Mouse (Mus musculus): Measurements from ENCODE around the gene Sfxn5. TPM values are rescaled to one million over a fixed set of nuclear protein-coding genes. Genes with fewer than 3 reads are reported as not detected.
A peak's percentile ranks its signal among the peaks of the same experiment; 100 is the strongest.

Sfxn5 gene
- polyA plus RNA-seq, 1 experiment from 2014 or later = 8.0 TPM

GRCm38 (mm10) chr6:85186033-85186743 lies 147.0 kb downstream of the Sfxn5 start:
- DNase-seq (ENCODE audit: low spot score) = no peak
- no peak for TF ChIP-seq EP300 (IDR thresholded peaks at IDR 0.05)
- TF ChIP-seq CTCF (IDR thresholded peaks at IDR 0.05) = no peak
- H3K4me3 ChIP-seq (ENCODE audit: low read depth, low read length) = 0 out of 2 replicates have a peak overlapping the region, but pooled peaks have one; percentile 12

GRCm38 (mm10) chr6:85183951-85184350 lies 149.3 kb downstream of the Sfxn5 start:
- Histone ChIP-seq H3K27me3 (replicated peaks; ENCODE audit: insufficient read depth, low read length) (peaks cover 36% of the 10 kb centered on the region), H3K4me3 (ENCODE audit: low read depth, low read length) (no peak overlapping the region), H3K27ac (ENCODE audit: low read length) (no peak overlapping the region), H3K4me1 (ENCODE audit: insufficient read depth, low read depth, low read length) (no peaks in the 10 kb centered on the region), H3K9me3 (ENCODE audit: low read length) (no peaks in the 10 kb centered on the region), H3K4me2 (replicated peaks; ENCODE audit: low read depth, low read length) (no peak overlapping the region), H3K36me3 (ENCODE audit: insufficient read depth, low read length) (no peaks in the 10 kb centered on the region), H3K9ac (replicated peaks; ENCODE audit: low read depth) (no peak overlapping the region)
- ATAC-seq = no peak
- no peak for DNase-seq (ENCODE audit: low spot score)
- WGBS = 36% methylated on average over 3 of the region's 3 CpGs
- TF ChIP-seq EP300 (IDR thresholded peaks at IDR 0.05) (no peak), CTCF (IDR thresholded peaks at IDR 0.05) (no peak)

More at GRCm38 (mm10) chr6:85186033-85186743, 147.0 kb downstream of the Sfxn5 start:
- peaks cover 54% of the 10 kb centered on the region for H3K27me3 ChIP-seq (replicated peaks; ENCODE audit: insufficient read depth, low read length)
- 2% methylated on average over 33 of the region's 33 CpGs for WGBS
- H3K36me3 ChIP-seq (ENCODE audit: insufficient read depth, low read length) = no peaks in the 10 kb centered on the region
- H3K9ac ChIP-seq (replicated peaks; ENCODE audit: low read depth) = no peak overlapping the region
- H3K9me3 ChIP-seq (ENCODE audit: low read length) = no peaks in the 10 kb centered on the region
- ATAC-seq = no peak
- no peaks in the 10 kb centered on the region for H3K4me1 ChIP-seq (ENCODE audit: insufficient read depth, low read depth, low read length)
- H3K4me2 ChIP-seq (replicated peaks; ENCODE audit: low read depth, low read length) = no peak overlapping the region
- H3K27ac ChIP-seq (ENCODE audit: low read length) = no peak overlapping the region

- H3K27me3 ChIP-seq (replicated peaks; ENCODE audit: insufficient read depth, low read length) = peaks cover 5% of the 10 kb centered on the region; the same call in 1 of the 2 replicates
- no peaks in the 10 kb centered on the region for H3K4me1 ChIP-seq (ENCODE audit: insufficient read depth, low read depth, low read length)
- H3K9ac ChIP-seq (replicated peaks; ENCODE audit: low read depth) = no peak overlapping the region
- WGBS = 60% methylated on average over 2 of the region's 2 CpGs
- H3K4me3 ChIP-seq (ENCODE audit: low read depth, low read length) = no peak overlapping the region
- no peaks in the 10 kb centered on the region for H3K9me3 ChIP-seq (ENCODE audit: low read length)
- no peak overlapping the region for H3K4me2 ChIP-seq (replicated peaks; ENCODE audit: low read depth, low read length)
- no peaks in the 10 kb centered on the region for H3K36me3 ChIP-seq (ENCODE audit: insufficient read depth, low read length)
- DNase-seq (ENCODE audit: low spot score) = no peak
- TF ChIP-seq CTCF (IDR thresholded peaks at IDR 0.05) = no peak
- TF ChIP-seq EP300 (IDR thresholded peaks at IDR 0.05) = no peak
- no peak overlapping the region for H3K27ac ChIP-seq (ENCODE audit: low read length)
- ATAC-seq = no peak
Observed at GRCm38 (mm10) chr6:85180036-85180435, 153.2 kb downstream of the Sfxn5 start.

- no peaks in the 10 kb centered on the region for H3K4me1 ChIP-seq (ENCODE audit: insufficient read depth, low read depth, low read length)
- H3K36me3 ChIP-seq (ENCODE audit: insufficient read depth, low read length) = no peaks in the 10 kb centered on the region
- no peak overlapping the region for H3K27ac ChIP-seq (ENCODE audit: low read length)
- no peaks in the 10 kb centered on the region for H3K9me3 ChIP-seq (ENCODE audit: low read length)
- no peak overlapping the region for H3K9ac ChIP-seq (replicated peaks; ENCODE audit: low read depth)
- H3K4me2 ChIP-seq (replicated peaks; ENCODE audit: low read depth, low read length) = no peak overlapping the region
- WGBS = 59% methylated on average over 3 of the region's 3 CpGs
- DNase-seq (ENCODE audit: low spot score) (no peak), ATAC-seq (no peak)
- no peak overlapping the region for H3K4me3 ChIP-seq (ENCODE audit: low read depth, low read length)
- peaks cover 4% of the 10 kb centered on the region; the same call in 1 of the 2 replicates for H3K27me3 ChIP-seq (replicated peaks; ENCODE audit: insufficient read depth, low read length)
- no peak for TF ChIP-seq EP300 (IDR thresholded peaks at IDR 0.05)
- peak; percentile 30; the same call in 1 of the 2 replicates for TF ChIP-seq CTCF (IDR thresholded peaks at IDR 0.05)
Observed at GRCm38 (mm10) chr6:85179569-85179968, 153.7 kb downstream of the Sfxn5 start.

GRCm38 (mm10) chr6:85165440-85165921 lies 167.7 kb downstream of the Sfxn5 start:
- no peak for DNase-seq (ENCODE audit: low spot score)
- H3K27me3 ChIP-seq (replicated peaks; ENCODE audit: insufficient read depth, low read length) = no peaks in the 10 kb centered on the region
- H3K4me3 ChIP-seq (ENCODE audit: low read depth, low read length) = no peak overlapping the region
- no peak overlapping the region for H3K9ac ChIP-seq (replicated peaks; ENCODE audit: low read depth)
- H3K27ac ChIP-seq (ENCODE audit: low read length) = no peak overlapping the region
- H3K4me1 ChIP-seq (ENCODE audit: insufficient read depth, low read depth, low read length) = no peaks in the 10 kb centered on the region
- TF ChIP-seq CTCF (IDR thresholded peaks at IDR 0.05) = no peak
- no peak for TF ChIP-seq EP300 (IDR thresholded peaks at IDR 0.05)
- no peak for ATAC-seq
- WGBS = 54% methylated on average over 11 of the region's 11 CpGs
- no peak overlapping the region for H3K4me2 ChIP-seq (replicated peaks; ENCODE audit: low read depth, low read length)
- no peaks in the 10 kb centered on the region for H3K9me3 ChIP-seq (ENCODE audit: low read length)
- H3K36me3 ChIP-seq (ENCODE audit: insufficient read depth, low read length) = no peaks in the 10 kb centered on the region

Small RNAs within 50 kb of the gene (microRNA-seq; reads per million reads assigned to microRNA genes)
- not detected for gene Mir705

Other genes with a start within 250 kb of the Sfxn5 start
- 45.3 and 54.3 TPM in 2 replicates for gene Spr, start 195.7 kb downstream of the Sfxn5 start, polyA plus RNA-seq (2015; fragmentation: Nextera tagmentation; extraction: Ambion mirVana)
- not detected in 2 replicates for gene Emx1, start 146.0 kb downstream of the Sfxn5 start, polyA plus RNA-seq (2015; fragmentation: Nextera tagmentation; extraction: Ambion mirVana)
- gene Rab11fip5, start 41.2 kb upstream of the Sfxn5 start, polyA plus RNA-seq (2015; fragmentation: Nextera tagmentation; extraction: Ambion mirVana) = 11.2 and 12.2 TPM in 2 replicates
- 0.24 and 0.27 TPM in 2 replicates for gene Noto, start 90.5 kb upstream of the Sfxn5 start, polyA plus RNA-seq (2015; fragmentation: Nextera tagmentation; extraction: Ambion mirVana)
- 13.3 and 14.8 TPM in 2 replicates for gene Smyd5, start 98.6 kb upstream of the Sfxn5 start, polyA plus RNA-seq (2015; fragmentation: Nextera tagmentation; extraction: Ambion mirVana)
- 200 and 210 TPM in 2 replicates for gene Cct7, start 118.1 kb upstream of the Sfxn5 start, polyA plus RNA-seq (2015; fragmentation: Nextera tagmentation; extraction: Ambion mirVana)
- gene Pradc1, start 118.5 kb upstream of the Sfxn5 start, polyA plus RNA-seq (2015; fragmentation: Nextera tagmentation; extraction: Ambion mirVana) = 47.7 and 54.0 TPM in 2 replicates
- 0.02 TPM in 1 of 2 replicates, not detected in the other for gene Fbxo41, start 169.6 kb upstream of the Sfxn5 start, polyA plus RNA-seq (2015; fragmentation: Nextera tagmentation; extraction: Ambion mirVana)
- not detected in 2 replicates for gene Egr4, start 180.2 kb upstream of the Sfxn5 start, polyA plus RNA-seq (2015; fragmentation: Nextera tagmentation; extraction: Ambion mirVana)